Mouse (Mus musculus) E14TG2a.4 (cell line): Measurements from ENCODE around the gene Dhx9.
"Not testable (repeated sequence)": the region's sequence is repeated elsewhere in the genome, so short reads cannot be mapped to it uniquely, and the experiment has no call there.

Experiments used
- H3K27me3 ChIP-seq: 2 replicates; pipeline ENCODE4 v1.6.1; 2014; ENCODE audit warnings: low read length, control low read depth; ENCODE audit not compliant: insufficient read depth
- H3K36me3 ChIP-seq: 2 replicates; pipeline ENCODE4 v1.6.1; 2014; ENCODE audit warnings: low read length, control low read depth; ENCODE audit not compliant: insufficient read depth
- H3K4me1 ChIP-seq: replicated peaks from 2 replicates; pipeline ENCODE4 v1.6.1; 2014; ENCODE audit warnings: low read depth, low read length, control low read depth
- H3K4me3 ChIP-seq: replicated peaks from 2 replicates; pipeline ENCODE4 v1.5.1; 2014; ENCODE audit warnings: mild to moderate bottlenecking, low read length
- H3K9me3 ChIP-seq: 2 replicates; pipeline ENCODE4 v1.6.1; 2014; ENCODE audit warnings: low read length, control low read depth
- CTCF ChIP-seq: conservative IDR thresholded peaks from 2 replicates; pipeline ENCODE4 v1.5.1; 2014; ENCODE audit warnings: low read length
- NANOG ChIP-seq: IDR thresholded peaks from 2 replicates; pipeline ENCODE4 v1.6.1; 2014; ENCODE audit warnings: borderline replicate concordance, low read length, mixed read lengths
- POU5F1 ChIP-seq: IDR thresholded peaks from 2 replicates; pipeline ENCODE4 v1.6.1; 2014; ENCODE audit warnings: low read length, borderline replicate concordance

Dhx9 gene

DNA sequence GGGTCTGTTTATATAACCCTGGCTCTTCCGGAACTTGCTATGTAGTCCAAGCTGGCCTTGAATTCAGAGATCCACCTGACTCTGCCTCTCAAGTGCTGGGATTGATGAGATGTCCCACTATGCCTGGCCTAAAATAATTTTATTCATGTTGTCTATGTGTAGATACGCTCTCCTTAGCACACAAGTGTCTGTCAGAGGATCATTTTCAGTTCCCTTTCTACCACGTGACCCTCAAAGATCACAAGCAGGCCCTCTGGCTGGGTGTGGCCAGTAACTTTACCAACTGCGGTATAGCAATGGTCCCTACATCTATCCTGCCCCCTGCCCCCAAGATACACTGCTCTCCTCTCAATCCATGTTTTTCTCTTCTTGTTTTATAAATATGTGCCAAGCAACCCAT is 72.5 kb downstream of the Dhx9 start:
- no peaks in the 10 kb centered on the region for H3K36me3 ChIP-seq
- no peaks in the 10 kb centered on the region for H3K27me3 ChIP-seq
- no peak overlapping the region for H3K4me3 ChIP-seq
- H3K9me3 ChIP-seq, result no peaks in the 10 kb centered on the region
- peaks cover 11% of the 10 kb centered on the region for H3K4me1 ChIP-seq
- TF ChIP-seq CTCF, result no peak
- TF ChIP-seq NANOG, result no peak
- no peak for TF ChIP-seq POU5F1

DNA sequence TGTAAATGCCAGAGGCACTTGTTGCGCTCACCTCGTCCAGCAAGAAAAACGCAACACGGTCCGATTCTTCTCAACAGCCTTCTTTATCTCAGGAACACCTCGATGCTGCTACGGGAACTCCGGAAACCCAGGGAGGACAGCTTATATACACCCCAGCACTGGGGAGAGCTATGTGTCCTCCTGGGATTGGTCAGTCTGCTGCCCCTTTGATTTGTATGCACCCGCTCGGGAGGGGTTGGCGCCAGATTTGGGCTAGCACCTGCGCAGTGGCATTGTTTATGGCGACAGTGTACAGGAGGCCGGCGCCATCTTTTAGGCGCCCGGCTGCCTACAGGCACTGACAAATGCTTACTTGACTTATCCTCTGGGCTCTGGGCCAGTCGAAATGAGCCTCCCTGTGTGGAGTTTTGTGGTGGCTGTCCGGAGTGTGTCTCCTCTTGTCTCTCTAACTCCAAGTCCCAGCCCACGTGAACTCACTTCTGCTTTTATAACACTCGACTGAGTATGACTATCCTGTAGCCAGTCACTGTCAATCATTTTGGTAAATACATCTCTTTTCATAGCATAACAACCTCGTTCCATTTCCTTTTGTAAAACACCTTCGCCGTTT is 73.2 kb downstream of the Dhx9 start:
- H3K9me3 ChIP-seq, H3K36me3 ChIP-seq, H3K27me3 ChIP-seq: not testable (repeated sequence)
- Histone ChIP-seq H3K4me1 (peaks cover 14% of the 10 kb centered on the region), H3K4me3 (peak overlapping the region; percentile 58)

DNA sequence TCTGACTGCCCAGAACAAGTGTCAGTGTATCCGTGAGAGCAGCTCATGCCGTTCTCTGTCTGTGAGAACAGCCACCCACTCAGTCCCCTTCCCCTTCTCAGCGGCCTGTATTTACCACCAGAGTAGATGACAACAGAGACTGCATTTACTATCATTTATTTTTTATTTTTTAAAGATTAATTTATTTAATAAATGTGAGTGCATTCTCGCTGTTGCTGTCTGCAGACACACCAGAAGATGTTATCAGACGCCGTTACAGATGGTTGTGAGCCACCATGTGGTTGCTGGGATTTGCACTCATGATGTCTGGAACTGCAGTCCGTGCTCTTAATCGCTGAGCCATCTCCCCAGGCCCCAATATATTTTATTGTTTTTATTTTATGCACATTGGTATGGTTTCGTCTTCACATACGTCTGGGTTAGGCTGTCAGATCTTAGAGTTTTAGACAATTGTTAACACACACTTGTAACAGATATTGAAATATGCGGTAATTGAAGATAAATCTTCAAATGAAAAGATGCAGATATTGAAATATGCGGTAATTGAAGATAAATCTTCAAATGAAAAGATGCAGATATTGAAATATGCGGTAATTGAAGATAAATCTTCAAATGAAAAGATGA is 74.0 kb downstream of the Dhx9 start:
- H3K9me3 ChIP-seq, H3K36me3 ChIP-seq, H3K27me3 ChIP-seq: not testable (repeated sequence)
- peaks cover 14% of the 10 kb centered on the region for H3K4me1 ChIP-seq
- peak overlapping the region; percentile 58 for H3K4me3 ChIP-seq

DNA sequence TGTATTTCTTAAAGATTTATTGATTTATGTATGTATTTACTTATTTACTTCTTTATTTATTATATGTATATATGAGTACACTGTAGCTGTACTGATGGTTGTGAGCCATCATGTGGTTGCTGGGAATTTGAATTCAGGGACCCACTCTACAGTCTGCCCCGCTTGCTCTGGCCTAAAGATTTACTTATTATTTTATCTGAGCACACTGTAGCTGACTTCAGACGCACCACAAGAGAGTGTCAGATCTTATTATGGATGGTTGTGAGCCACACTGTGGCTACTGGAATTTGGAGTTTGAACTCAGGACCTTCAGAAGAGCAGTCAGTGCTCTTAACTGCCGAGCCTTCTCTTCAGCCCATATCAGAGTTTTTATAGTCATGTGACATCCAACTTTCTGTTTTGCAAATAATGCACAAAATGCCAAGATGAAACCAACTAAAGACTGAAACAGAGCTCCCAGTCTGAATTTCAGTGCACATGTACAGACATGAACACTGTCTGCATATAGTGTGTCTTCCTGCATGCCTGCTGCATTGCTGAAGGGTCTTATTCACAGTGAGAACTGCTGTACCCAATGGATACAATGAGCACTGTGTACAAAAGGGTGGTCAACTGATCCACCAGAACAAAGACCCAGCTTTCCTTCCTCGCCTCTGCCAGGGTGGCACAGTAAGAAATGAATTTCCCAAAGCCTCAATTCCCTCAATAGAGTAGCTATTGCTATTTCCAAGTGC is 74.6 kb downstream of the Dhx9 start:
- Histone ChIP-seq H3K4me1 (peaks cover 14% of the 10 kb centered on the region), H3K4me3 (peak overlapping the region; percentile 58; the same call in 1 of the 2 replicates)
- H3K27me3 ChIP-seq, H3K9me3 ChIP-seq, H3K36me3 ChIP-seq: not testable (repeated sequence)

DNA sequence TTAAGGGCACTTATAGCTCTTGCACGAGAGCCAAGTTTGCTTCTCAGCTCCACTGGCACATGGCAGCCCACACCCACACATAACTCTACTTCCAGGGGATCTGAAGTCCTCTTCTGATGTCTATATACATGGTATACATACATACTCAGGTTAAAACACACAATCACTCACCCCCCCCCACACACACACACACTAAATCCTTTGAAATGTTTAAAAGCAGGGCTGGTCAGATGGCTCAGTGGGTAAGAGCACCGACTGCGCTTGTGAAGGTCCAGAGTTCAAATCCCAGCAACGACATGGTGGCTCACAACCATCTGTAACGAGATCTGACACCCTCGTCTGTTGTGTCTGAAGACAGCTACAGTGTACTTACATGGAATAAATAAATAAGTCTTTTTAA is 75.7 kb downstream of the Dhx9 start:
- Histone ChIP-seq H3K27me3 (no peaks in the 10 kb centered on the region), H3K9me3 (no peaks in the 10 kb centered on the region), H3K4me3 (no peak overlapping the region), H3K36me3 (no peaks in the 10 kb centered on the region), H3K4me1 (peaks cover 19% of the 10 kb centered on the region)
- no peak for TF ChIP-seq NANOG
- no peak for TF ChIP-seq CTCF
- TF ChIP-seq POU5F1, result no peak

DNA sequence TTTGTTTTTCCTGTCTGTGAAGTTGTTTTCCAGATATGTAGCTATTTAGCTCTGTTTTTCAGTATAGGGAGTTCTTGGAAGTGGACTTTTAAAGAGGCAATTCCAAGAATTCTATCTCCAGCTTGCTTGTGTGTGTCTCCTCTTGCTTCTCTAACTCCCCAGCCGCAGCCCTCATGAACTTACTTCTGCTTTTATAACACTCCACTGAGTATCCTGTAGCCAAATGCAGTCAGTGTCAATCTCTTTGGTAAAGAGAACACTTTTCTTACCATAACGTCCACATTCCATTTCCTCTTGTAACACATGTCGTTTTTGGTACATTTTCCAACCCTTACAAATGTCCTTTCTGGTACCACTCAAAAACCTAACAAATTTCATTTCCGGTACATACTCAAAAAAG is 76.5 kb downstream of the Dhx9 start:
- H3K9me3 ChIP-seq, H3K27me3 ChIP-seq, H3K4me3 ChIP-seq, H3K36me3 ChIP-seq: not testable (repeated sequence)
- peaks cover 25% of the 10 kb centered on the region for H3K4me1 ChIP-seq

DNA sequence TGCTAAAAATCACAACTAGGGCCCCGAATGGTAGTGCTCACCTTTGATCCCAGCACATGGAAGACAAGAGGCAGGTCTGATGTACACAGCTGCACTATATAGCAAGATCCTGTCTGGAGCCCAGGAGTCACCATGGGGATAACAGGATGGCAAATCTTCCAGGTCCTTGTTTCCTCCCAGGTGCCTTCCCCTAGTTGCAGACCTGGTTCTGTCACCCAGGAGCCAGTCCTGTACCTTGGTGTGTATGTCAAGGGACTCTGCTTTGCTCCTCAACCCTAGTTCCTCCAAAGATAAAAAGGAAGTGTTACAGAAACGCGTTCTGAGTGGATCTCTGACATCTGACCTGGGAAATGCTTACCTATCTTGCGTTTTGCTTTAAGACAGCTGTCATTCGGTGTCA is 79.2 kb downstream of the Dhx9 start:
- not testable (repeated sequence) for H3K36me3 ChIP-seq, H3K9me3 ChIP-seq, H3K4me3 ChIP-seq, H3K27me3 ChIP-seq
- peaks cover 14% of the 10 kb centered on the region for H3K4me1 ChIP-seq

DNA sequence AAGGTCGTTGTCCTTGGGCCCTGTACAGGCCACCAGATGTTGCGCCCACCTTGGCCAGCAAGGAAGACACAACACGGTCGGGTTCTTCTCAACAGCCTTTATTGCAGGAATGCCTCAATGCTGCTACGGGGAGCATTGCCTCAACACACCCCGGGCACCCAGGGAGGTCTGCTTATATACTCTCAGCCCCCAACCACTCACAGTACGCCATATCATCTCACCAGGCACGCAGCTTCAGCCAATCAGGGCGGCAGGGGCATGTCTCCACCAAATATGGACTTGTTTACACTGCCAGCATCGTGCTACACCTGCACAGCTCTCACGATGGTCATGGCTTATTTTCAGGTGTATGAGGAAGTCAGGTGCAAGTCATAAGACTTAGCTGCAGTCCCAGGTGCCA is 79.8 kb downstream of the Dhx9 start:
- H3K4me1 ChIP-seq, result peaks cover 14% of the 10 kb centered on the region
- not testable (repeated sequence) for H3K9me3 ChIP-seq, H3K36me3 ChIP-seq, H3K27me3 ChIP-seq
- H3K4me3 ChIP-seq, result peak overlapping the region; percentile 47
